Mouse (Mus musculus): ENCODE measurements around the gene Pacrg. TPM values are rescaled to one million over a fixed set of nuclear protein-coding genes. Genes with fewer than 3 reads are reported as not detected.
A peak's percentile ranks its signal among the peaks of the same experiment; 100 is the strongest.

The Pacrg gene
- total RNA-seq, 2 experiments from 2014 or later: 24.1 to 26.2 TPM

DNA sequence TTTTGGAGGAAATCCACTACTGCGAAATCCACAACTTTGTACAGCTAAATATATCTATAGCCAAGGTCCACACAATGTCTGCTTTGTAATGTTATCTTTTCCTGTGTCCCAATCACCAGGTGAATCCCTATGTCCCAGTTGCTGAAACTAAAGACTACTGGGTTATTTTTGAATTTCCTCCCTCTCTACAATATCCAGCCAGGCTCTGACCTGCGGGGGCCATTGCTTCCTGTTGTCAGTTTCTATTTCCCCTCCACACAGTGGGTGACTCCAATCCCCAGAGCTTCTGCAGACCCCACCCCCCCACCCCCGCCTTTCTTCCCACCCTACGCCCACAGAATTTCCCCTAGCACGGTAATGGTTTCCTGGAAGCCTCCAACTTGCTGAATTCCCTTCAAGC, 473.1 kb downstream of the Pacrg start:
- DNase-seq: no peak

DNA sequence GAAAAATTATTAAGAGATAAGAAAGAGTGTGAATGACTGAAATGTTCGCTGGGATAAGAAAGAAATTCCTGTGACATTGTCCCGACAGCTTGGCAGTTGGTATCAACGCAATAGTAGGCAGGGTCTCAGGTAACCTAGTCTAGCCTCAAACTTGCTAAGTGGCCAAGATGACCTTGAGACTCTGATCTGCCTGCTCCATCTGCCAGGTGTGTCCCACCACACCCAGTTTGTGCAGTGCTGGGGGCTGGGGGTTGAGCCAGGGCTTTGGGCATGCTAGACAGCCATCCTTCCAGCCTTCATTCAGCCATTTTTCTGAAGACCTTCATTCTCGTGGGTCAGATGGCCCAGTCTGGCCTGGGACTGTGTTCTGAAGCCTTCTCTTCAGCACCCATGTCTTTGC, 473.5 kb downstream of the Pacrg start:
- DNase-seq: no peak

DNA sequence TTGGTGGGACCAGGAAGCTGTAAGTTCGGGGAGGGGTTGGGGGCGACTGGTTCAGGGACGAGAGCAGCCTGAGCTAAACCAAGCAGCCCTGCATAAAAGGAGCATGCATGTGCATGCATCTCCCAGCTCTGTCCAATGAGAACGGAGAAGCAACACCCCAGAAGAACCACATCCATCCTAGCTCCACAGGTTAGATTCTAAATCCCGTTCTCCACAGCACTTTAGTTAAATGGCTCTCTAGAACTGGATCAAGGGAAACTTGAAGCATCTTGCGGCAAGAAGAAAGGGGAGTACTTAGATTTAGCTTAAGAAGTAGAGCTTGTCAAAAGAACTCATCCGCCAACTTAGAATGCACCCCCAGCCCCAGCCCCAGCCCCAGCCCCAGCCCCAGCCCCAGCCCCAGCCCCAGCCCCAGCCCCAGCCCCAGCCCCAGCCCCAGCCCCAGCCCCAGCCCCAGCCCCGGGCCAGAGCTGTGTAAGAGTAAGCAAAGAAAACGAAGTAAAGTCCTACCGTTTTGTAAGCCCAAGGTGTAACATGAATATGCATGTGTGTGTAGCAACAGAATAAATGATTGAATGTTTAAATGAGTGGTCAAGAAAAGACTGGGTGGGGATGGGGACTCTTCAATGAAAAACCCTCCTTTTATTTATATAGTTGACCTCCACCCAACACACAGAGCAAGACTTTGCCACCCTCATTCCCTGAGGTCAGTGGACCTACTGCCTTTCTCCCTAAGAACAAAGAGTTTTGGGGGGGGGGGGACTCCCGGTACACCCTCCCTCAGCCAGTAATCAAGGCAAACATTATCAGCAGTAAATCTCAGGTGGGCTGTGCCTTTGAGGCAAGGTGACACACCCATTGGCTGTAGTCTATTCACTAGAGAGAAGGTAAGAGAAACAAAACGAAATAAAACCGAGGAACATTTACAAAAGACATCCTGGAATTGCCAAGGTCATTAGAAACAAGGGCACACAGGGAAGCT, 474.3 kb downstream of the Pacrg start:
- no peak for DNase-seq

DNA sequence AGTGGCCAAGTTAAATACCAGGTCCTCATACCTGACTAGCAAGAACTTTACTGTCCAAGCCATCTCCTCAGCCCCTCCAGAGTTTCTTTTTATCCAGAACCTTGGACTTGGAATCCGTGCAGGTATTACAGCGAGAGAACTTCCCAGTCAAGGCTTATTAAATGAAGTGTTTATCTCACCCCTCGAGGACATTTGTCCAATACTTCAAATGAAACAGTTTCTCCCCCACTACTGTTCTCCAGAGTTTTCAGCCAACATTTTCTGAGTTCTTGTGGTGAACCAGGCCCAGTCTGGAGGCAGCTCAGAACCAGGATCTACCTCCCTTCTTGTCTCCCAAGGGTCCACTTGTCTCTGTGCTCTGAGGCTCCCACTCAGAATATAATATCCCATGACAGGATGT, 477.0 kb downstream of the Pacrg start:
- DNase-seq: no peak

DNA sequence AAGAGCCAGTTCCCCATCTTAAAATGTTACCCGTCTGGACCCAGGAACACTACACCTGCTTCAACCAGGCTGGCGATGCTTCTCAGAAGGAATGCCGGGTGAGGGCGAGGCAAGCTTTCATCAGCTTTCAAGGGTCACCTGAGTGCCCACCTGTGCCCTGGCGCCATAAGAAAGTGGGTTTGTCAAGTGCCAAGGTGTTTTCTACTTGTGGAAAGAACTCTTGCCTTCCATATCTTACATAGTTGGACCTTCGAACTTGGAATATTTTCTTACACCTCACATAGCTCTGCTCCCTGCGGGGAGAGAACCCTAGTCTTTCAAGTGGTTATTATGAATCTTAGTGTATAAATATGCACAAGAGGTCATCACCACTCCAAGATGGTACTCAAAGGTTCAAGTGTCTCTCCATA, 478.2 kb downstream of the Pacrg start:
- no peak for DNase-seq

DNA sequence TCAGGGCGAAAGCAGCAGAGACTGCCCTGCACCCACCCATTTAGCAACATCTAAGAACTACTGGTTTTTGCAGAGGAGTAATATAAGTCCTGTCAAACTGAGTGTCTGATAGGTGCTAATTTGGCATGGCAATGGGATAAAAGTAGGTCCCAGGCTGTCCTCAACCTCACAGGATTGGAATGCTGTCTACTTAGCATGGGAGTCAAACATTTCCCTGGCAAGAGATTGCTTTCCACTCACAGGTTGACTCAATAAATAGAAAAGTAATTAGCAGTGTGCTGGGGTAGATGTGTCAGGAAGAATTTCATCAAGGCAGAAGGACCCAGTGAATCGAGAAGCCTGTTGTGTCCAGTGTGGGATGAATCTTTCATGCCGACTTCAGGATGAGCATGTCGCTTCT, 479.4 kb downstream of the Pacrg start:
- DNase-seq: no peak

DNA sequence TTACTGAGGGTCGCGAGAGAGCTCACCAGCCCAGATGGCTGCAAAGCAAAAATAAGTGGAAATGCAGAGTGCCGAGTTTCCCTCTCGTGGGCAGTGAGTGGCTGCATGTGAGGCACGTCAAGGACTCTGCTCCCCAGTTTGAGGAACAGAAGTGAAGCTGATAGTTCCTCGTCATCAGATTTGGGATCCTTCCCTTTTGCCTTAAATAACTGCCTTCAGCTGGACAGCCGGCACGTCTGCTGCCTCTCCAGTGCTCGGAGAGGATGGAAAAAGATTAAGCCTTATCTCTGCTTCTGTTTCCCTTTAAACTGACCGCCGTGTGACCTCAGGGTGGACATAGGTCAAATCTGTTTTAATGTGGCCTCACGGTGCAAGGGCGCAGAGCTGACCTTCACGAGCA, 480.6 kb downstream of the Pacrg start:
- DNase-seq: no peak

DNA sequence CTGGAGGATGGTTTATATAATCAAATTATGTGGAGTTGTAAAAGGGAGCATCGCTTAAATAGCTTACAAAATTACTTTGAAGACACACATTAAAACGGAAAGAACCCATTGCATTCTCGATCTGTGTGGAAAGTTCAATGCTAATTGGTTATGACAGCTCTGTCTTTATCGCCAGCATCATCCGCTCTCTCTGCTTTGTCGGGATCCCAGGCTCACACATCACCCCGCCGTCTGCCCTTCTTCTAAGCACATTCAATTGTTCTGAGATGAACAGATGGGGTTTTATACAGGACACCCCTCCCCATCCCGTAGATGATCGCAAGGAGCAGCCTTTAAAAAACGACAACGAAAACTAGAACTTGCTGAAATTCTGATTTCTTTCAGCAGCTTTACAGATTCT, 482.8 kb downstream of the Pacrg start:
- DNase-seq: peak in 1 of 2 experiments; percentile 30

DNA sequence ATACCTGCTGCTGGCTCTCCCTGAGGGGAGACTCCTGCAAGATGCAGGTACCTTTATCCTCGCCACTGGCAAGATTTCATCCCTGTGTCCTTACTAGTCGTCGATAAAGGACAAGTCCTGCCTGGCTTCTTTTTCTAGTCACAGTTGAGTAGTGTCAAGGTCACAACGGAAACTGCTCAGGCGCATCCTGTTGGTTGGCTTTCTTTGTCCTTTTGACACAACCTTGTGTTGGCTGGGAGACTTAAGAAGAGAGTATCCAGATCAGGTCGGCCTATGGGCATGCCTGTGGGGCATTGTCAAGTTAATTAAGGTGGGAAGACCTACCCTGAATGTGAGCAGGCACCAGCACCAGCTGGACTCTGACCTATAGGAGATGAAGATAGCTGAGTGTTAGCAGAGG, 483.8 kb downstream of the Pacrg start:
- DNase-seq: no peak

DNA sequence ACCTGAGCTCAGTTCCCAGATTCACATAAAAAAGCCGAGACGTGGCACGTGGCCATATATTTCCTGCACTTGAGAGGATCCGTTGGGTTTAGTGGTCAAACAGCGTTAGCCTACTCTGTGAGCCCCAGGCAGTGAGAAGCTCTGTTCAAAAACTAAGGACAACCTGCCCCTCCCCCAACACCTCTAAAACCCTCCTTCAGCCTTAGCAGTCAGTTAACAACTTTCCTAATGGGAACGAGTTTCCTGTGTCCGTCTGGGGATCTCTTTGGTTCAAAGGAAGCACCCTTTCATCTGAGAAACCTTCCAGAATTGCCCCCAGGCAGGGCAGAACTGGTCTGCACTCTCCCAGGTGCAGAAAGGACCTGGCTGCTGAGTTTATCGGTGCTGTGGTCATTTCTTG, 484.4 kb downstream of the Pacrg start:
- DNase-seq: no peak

Other genes starting within 250 kb of the Pacrg start
- 10 to 100 TPM; 17.3 to 17.9 TPM for gene Prkn, start 73 bp upstream of the Pacrg start, total RNA-seq (2021)

All from layer of hippocampus, postnatal 36 days (tissue).